Mouse (Mus musculus): Measurements from ENCODE around the gene Ankrd63.

The Ankrd63 gene

DNA sequence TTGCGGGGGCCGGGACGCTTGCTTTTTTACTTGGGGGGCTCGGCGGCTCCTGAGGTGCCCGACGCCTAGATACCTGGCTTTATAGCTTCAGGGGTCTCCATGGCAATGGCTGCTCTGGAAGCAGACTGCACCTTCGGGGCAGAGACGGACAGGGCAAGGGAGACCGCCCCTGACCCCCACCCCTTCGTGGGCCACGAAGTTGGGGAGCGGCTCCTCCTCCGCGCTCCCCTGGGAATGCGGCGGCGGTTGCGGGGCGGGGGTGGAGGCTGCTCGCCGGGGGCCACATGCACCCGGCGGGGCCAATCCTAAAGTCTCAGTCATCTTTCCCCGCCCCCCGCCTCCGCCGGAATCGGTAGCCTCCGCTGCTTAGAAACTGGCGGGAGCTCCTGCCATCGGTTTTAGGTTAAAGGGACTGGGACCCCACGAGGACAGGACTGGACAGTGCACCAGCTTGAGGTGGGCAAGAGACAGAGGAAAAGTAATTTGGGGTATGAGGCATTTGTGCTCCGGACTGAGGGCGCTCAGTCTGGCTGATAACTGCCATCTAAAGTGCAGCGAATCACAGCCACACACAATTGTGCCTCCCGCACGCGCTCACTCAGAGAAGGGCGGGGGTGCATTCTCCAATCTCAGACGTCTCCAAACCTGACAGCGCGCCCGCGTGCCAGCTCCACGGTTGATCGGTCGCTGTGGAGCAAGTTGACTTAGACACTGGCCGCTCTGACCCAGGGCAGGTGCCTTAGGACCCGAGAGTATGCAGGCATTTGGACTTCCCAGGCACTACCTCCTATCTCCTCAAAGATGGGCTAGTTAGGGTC lies at the start of gene Ankrd63:
Gene Ankrd63, minus strand, starts transcription at position 51 of the 818 bp plus-strand sequence.
- peak; percentile 8 for DNase-seq (ENCODE audit: low read depth)

DNA sequence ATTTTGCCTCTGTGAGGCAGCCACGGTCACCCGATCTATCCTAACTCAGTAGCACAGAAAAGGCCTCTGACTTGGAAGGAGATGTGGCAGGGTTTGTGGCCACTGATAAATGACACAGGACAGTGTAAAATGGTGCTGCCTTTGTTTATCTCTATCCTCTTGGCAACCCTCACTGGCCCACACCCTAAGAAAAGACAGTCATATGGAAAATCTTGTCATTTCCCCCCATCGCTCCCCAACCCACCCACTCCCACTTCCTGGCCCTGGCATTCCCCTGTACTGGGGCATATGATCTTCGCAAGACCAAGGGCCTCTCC lies 49.0 kb upstream of the Ankrd63 start:
- no peak for DNase-seq (ENCODE audit: low read depth)

DNA sequence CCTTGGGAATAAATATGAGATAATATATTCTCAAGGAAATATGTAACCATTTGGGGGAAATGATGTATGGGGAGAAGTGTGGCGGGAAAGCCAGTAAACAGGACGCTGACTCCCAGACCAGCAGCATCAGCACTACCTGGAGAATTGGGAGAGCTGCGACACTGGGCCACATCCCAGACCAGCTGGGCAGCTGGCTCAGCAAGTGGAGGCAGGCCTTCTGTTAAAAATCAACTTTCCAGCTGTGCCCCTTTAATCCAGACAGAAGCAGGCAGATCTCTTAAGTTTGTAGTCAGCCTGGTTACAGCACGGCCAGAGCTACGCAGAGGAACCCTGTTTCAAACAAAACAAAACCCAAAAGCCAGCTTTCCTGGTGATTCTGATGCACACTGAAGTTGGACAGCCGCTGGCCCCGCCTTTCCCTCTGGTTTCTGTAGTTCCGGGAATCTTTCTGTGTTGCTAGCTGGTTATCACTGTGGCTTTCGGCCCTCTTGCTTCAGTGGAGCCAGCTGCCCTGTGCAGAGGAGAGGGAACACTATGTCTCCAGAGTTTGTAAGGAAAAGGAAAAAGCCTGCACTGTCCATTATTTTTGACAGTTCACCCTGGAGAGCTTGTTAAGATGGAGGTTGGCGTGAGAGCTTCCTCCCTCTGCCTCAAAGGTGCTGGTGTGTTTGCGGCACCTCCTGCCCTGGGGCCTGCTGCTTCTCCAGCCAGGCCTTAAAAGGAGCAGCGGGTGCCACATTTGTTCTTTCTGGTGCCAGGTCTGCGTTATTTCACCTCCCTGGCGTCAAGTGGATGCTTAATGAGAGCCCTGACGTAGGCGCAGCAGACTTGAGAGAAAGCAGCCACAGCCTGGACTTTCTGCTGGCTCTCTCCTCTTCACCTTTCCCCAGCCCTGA lies 48.4 kb upstream of the Ankrd63 start:
- DNase-seq (ENCODE audit: low read depth), result no peak

DNA sequence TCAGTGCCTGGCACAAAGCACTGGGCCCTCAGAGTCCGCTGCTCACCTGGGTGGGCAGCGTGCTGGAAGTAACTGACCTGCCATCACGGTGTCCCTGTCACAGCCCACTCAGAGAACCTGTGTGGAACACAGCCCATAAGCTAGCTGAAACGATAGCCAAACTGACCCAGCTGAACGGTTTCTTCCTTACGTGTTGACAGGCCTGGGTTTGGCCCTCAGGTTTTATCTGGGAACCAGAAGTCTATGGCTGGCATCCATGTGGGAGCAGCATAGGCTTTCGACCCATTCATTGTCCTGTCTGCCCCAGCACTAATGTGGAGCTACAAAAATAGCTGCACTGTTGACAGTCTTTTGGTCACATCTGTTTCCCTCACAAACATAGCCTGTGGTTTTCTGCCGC lies 46.7 kb upstream of the Ankrd63 start:
- DNase-seq (ENCODE audit: low read depth), result peak; percentile 59

DNA sequence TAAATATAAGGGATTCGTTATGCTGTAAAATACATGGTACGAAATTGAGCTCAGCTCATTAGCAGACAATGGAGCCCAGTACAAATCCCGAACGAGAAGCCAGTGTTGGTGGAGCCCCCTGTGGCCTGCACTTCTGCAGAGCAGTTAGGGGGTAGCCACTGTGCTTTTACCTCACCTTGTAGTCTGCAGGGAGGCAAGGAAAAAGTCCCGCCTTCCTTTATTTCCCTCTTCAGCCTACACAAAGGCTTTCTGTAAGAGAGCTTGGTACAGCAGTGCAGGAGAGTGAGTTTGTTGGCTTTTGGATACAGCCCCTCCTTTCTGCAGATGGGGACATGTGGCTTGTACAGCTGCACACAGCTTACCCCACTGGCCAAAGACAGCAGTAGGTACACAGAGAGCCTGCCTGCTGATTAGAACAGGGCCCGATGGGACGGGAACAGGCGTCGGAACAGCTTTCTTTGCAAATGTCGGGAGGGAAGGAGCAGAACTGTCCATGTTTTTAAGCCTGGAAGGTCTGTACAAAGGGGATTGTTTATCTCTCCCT lies 45.6 kb upstream of the Ankrd63 start:
- no peak for DNase-seq (ENCODE audit: low read depth)

DNA sequence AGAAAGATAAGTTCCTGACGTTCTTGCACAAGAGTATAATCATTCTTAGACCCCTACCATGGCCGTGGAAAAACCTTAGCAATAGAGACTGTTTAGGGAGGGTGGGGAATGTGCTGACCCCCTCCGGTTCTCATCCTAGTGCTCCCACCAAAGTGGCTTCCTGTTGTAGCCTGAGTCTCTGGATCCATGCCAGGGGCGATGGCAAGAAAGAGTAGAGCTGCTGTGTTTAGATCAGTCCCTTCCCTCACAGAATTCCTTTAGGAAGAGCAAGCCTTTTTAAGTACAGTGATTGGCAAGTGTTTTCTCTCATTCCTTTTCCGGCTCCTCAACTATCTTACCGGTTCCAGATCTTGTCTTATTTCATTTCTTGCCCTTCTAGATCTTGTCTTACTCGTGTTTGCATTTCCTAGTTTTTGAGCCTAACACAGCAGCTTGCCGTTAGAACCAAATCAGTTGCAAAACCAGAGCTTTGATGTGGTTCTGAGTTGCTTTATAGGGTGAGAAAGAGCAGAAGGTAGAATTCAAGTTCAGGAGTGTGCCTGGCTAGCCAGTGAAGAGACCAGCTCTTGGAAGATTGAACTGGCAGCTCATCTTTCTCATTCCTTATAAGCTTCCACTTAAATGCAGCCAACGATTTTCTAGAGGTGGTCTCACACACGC lies 43.7 kb upstream of the Ankrd63 start:
- peak; percentile 47 for DNase-seq (ENCODE audit: low read depth)

GRCm38 (mm10) chr2:118745915-118746901 lies 42.4 kb upstream of the Ankrd63 start:
- peak; percentile 44 for DNase-seq (ENCODE audit: low read depth)

- peak; percentile 92 for DNase-seq (ENCODE audit: low read depth)
These were observed 41.6 kb upstream of the Ankrd63 start, which contains the start of gene Inafm2 for GRCm38 (mm10) chr2:118745232-118745884. Gene Inafm2, plus strand, starts transcription at chr2:118745758.

GRCm38 (mm10) chr2:118744621-118745020 lies 40.9 kb upstream of the Ankrd63 start:
- no peak for DNase-seq (ENCODE audit: low read depth)

DNA sequence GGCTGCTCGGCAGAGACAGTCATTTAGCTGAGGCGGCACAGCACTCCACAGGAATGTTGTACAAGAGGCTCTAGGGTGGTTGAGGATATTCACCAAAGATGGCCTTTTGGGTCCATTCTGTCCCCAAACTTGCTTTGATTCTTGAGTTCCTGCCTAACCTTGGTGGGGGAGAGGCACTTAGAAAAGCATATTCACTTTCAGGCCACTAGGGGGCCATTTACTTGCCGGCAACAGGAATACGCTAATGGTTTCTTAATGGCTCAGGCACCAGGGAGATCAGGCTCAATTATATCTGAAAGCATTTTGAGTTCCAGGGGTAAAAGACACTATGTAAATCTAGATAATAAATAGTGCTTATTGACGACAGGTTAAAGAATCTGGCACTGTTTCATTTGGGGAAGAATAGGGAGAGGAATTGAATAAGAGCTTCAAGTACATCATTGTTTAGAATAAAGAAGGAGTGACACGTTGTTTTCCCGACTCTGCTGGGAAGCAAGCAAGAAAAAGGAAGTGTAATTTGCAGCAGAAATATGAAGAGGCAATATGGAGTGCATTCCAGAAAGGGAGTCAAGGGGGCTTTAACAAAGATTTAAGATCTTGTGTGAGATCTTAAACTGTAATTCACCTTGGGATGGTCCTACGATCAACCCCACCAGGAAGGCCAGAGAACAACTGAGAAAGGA lies 39.6 kb upstream of the Ankrd63 start:
- DNase-seq (ENCODE audit: low read depth), result peak; percentile 80

- DNase-seq (ENCODE audit: low read depth), result no peak
These were observed 37.4 kb upstream of the Ankrd63 start for GRCm38 (mm10) chr2:118741183-118741582.

GRCm38 (mm10) chr2:118740341-118740740 lies 36.6 kb upstream of the Ankrd63 start:
- peak; percentile 72 for DNase-seq (ENCODE audit: low read depth)

GRCm38 (mm10) chr2:118733341-118733740 lies 29.6 kb upstream of the Ankrd63 start:
- no peak for DNase-seq (ENCODE audit: low read depth)

DNA sequence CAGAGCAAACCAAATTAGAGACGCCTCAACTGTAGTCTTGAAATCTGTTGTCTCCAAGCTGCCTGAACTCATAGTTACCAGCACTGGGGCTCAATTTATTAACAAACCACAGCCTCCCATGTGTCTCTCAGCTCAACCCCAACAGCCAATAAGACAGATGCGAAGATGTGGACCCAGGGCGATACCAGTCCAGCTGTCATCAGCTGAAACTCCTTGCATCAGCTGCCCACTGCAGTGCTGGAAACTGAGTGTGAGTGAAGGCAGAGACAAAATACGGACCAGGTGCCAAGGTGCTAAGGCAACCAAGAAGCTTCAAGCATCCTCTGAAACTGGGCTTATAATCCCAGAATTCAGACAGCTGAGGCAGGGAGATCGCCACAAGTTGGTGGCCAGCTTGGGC lies 28.2 kb upstream of the Ankrd63 start:
- DNase-seq (ENCODE audit: low read depth), result no peak

DNA sequence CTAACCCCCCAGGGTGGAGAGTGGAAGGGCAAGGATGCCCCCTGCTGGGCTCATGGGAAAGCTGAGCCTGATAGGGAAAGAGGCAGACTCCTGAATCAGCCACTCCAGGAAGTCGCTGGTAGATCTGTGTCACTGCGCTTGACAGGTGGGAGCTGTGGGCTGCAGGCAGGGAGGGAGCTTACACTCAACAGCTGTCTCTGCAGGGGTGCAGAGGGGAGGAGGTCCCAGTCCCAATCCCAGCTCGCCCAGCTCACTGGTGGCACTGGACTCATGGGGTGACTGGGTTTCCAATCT lies 26.8 kb upstream of the Ankrd63 start:
- peak; percentile 87 for DNase-seq (ENCODE audit: low read depth)

DNA sequence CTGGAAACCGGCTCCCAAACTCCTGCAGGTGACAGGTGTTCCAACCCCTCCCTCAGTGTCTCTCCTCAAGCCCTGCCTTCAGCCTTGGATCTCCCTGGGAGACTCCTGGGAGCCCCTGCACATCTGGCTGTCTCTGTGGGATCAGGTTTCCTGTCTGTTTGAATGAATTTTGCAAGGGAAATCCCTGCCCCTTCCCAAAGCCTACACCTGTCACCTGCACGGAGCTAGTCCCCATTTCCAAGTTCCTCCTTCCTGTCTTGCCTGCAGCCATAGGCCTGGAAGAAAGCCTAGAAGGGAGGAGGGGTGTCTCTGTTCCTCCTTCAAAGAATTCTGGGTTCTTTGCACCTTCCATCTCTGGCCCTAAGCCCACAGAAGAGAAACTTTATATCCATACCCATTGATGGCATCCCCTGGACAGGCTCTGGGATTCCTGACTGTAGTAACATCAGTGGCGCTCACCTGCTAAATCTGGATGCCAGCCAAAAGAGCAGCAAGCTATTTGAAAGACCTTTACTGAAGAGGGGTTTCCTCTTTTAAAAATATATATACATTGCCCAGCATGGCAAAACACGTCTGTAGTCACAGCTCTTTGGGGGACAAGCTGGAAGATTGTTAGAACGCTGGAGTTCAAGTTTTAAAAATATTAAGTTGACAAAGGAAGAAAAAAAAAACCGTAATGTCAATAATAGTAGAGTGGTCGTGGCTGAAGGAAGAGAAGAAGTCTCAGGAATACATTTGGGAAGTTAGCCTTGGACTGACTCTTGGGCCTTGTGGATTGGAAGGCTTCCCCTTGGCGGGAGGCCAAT lies 26.3 kb upstream of the Ankrd63 start:
- no peak for DNase-seq (ENCODE audit: low read depth)

- peak; percentile 89 for DNase-seq (ENCODE audit: low read depth)
These were observed 25.4 kb upstream of the Ankrd63 start for GRCm38 (mm10) chr2:118729194-118729593.

- peak; percentile 82 for DNase-seq (ENCODE audit: low read depth)
These were observed 24.6 kb upstream of the Ankrd63 start, which contains the start of gene Plcb2 for GRCm38 (mm10) chr2:118728337-118728736. Gene Plcb2, minus strand, starts transcription at chr2:118728438.

GRCm38 (mm10) chr2:118727911-118728310 lies 24.1 kb upstream of the Ankrd63 start:
- no peak for DNase-seq (ENCODE audit: low read depth)

All from 416B (cell line).